Mouse (Mus musculus) embryonic facial prominence, embryonic 11.5 days (tissue): Measurements from ENCODE around the gene Irx4. TPM values are rescaled to one million over a fixed set of nuclear protein-coding genes. Genes with fewer than 3 reads are reported as not detected.

ENCODE experiments used
- ATAC-seq: fragments of 200-750 bp; cut with Nextera tagmentation; replicated peaks from 2 replicates; pipeline ENCODE4 v1.8.0; 2017; ENCODE audit warnings: low read depth; ENCODE audit not compliant: insufficient number of reproducible peaks, low FRiP score, low TSS enrichment
- DNase-seq: peaks from one replicate; pipeline ENCODE4 v3.0.0-alpha.2; 2015; ENCODE audit warnings: low spot score
- H3K27ac ChIP-seq: fragments of 300-500 bp; sonication (generic); replicated peaks from 2 replicates; pipeline ENCODE4 v1.5.1; 2014; ENCODE audit warnings: mild to moderate bottlenecking, low read depth, low read length, control low read depth
- H3K27me3 ChIP-seq: fragments of 300-500 bp; sonication (generic); 2 replicates; pipeline ENCODE4 v1.6.1; 2014; ENCODE audit warnings: mild to moderate bottlenecking, low read length, moderate library complexity, mixed read lengths; ENCODE audit not compliant: control insufficient read depth, insufficient read depth
- H3K36me3 ChIP-seq: fragments of 300-500 bp; sonication (generic); replicated peaks from 2 replicates; pipeline ENCODE4 v1.6.1; 2014; ENCODE audit warnings: low read depth, mild to moderate bottlenecking, low read length, moderate library complexity, mixed read lengths; ENCODE audit not compliant: control insufficient read depth, insufficient read depth
- H3K4me1 ChIP-seq: fragments of 300-500 bp; sonication (generic); 2 replicates; pipeline ENCODE4 v1.6.1; 2014; ENCODE audit warnings: low read length, mixed read lengths; ENCODE audit not compliant: control insufficient read depth, insufficient read depth
- H3K4me2 ChIP-seq: fragments of 300-500 bp; sonication (generic); 2 replicates; pipeline ENCODE4 v1.6.1; 2014; ENCODE audit warnings: low read depth, mild to moderate bottlenecking, control low read depth, low read length, moderate library complexity
- H3K4me3 ChIP-seq: fragments of 300-500 bp; sonication (generic); 2 replicates; pipeline ENCODE4 v1.5.1; 2014; ENCODE audit warnings: low read depth, low read length, control low read depth
- H3K9ac ChIP-seq: fragments of 300-500 bp; sonication (generic); replicated peaks from 2 replicates; pipeline ENCODE4 v1.6.1; 2014; ENCODE audit warnings: mild to moderate bottlenecking, control low read depth, low read length
- H3K9me3 ChIP-seq: fragments of 300-500 bp; sonication (generic); replicated peaks from 2 replicates; pipeline ENCODE4 v1.6.1; 2016; ENCODE audit warnings: mild to moderate bottlenecking, low read length, inconsistent platforms, mixed read lengths; ENCODE audit not compliant: control insufficient read depth
- WGBS: fragments of 180-500 bp; shearing (Covaris S2); extraction: QIAGEN DNeasy Blood & Tissue Kit; methylation state at CpG from one replicate; pipeline ENCODE4 v1.1.7; 2014; 5-methylcytosine and 5-hydroxymethylcytosine counted together
- polyA plus RNA-seq: library from polyadenylated mRNA; unstranded; fragments of >200 nt; fragmentation: Nextera tagmentation; extraction: Ambion mirVana; gene quantifications from 2 replicates; pipeline ENCODE4 v1.2.1, GENCODE M21; 2014

Gene Irx4
- polyA plus RNA-seq, 1 experiment from 2014 or later = 2.8 TPM

- Histone ChIP-seq H3K27ac (no peak overlapping the region), H3K4me3 (no peak overlapping the region), H3K4me2 (no peak overlapping the region), H3K36me3 (no peaks in the 10 kb centered on the region), H3K4me1 (peaks cover 10% of the 10 kb centered on the region; the same call in 1 of the 2 replicates), H3K9ac (no peak overlapping the region), H3K27me3 (peaks cover 93% of the 10 kb centered on the region), H3K9me3 (no peaks in the 10 kb centered on the region)
- 14% methylated on average over 8 of the region's 8 CpGs for WGBS
- no peak for DNase-seq
- no peak for ATAC-seq
Measured at GRCm38 (mm10) chr13:73264831-73265230, 4.6 kb downstream of the Irx4 start.

DNA sequence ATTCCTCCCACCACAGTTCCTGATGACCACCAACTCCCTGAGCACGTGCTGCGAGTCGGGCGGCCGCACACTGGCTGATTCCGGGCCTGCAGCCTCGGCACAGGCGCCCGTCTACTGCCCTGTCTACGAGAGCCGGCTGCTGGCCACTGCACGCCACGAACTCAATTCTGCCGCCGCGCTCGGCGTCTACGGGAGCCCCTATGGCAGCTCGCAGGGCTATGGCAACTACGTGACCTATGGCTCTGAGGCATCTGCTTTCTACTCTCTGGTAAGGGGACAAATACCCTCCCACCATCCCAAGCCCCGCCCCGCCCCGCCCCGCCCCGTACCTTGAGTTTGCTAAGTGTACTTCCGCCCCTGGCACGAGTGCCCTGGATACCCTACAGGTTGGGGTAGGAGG is 5.2 kb downstream of the Irx4 start:
- peak overlapping the region; percentile 13; the same call in 1 of the 2 replicates for H3K4me3 ChIP-seq
- H3K4me1 ChIP-seq = peaks cover 10% of the 10 kb centered on the region; the same call in 1 of the 2 replicates
- H3K4me2 ChIP-seq = peak overlapping the region; percentile 29; the same call in 1 of the 2 replicates
- ATAC-seq = peak; percentile 32; the same call in 1 of the 2 replicates
- H3K36me3 ChIP-seq = no peaks in the 10 kb centered on the region
- under 1% methylated on average over 28 of the region's 28 CpGs for WGBS
- no peak overlapping the region for H3K9ac ChIP-seq
- DNase-seq = peak; percentile 52
- H3K9me3 ChIP-seq = no peaks in the 10 kb centered on the region
- H3K27me3 ChIP-seq = peaks cover 93% of the 10 kb centered on the region
- H3K27ac ChIP-seq = no peak overlapping the region

GRCm38 (mm10) chr13:73267551-73267950 is 7.3 kb downstream of the Irx4 start:
- DNase-seq = no peak

DNA sequence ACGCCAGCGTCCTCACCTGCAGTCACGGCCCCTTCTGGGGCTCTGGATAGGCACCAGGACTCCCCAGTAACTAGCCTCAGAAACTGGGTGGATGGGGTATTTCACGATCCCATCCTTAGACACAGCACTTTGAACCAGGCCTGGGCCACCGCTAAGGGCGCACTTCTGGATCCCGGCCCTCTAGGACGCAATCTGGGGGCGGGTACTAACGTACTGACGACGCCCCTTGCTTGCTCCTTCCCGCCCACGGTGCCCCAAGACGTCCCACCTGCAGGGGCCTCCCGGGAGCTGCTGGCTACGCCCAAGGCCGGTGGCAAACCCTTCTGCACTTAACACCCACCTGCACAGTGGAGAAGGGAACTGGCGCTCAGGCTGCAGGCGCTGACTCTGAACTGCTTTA is 8.4 kb downstream of the Irx4 start:
- Histone ChIP-seq H3K4me1 (peaks cover 3% of the 10 kb centered on the region; the same call in 1 of the 2 replicates), H3K9ac (no peak overlapping the region), H3K27ac (no peak overlapping the region), H3K4me2 (no peak overlapping the region), H3K27me3 (peaks cover 93% of the 10 kb centered on the region), H3K9me3 (no peaks in the 10 kb centered on the region), H3K4me3 (no peak overlapping the region), H3K36me3 (no peaks in the 10 kb centered on the region)
- 2% methylated on average over 20 of the region's 20 CpGs for WGBS
- no peak for ATAC-seq
- DNase-seq = peak; percentile 60

More at GRCm38 (mm10) chr13:73267551-73267950, 7.3 kb downstream of the Irx4 start:
- Histone ChIP-seq H3K9me3 (no peaks in the 10 kb centered on the region), H3K36me3 (no peaks in the 10 kb centered on the region), H3K4me3 (no peak overlapping the region), H3K27me3 (peaks cover 88% of the 10 kb centered on the region), H3K4me2 (no peak overlapping the region), H3K9ac (no peak overlapping the region), H3K4me1 (peaks cover 10% of the 10 kb centered on the region; the same call in 1 of the 2 replicates), H3K27ac (no peak overlapping the region)
- ATAC-seq = no peak
- 10% methylated on average over 10 of the region's 10 CpGs for WGBS

- ATAC-seq (no peak), DNase-seq (no peak)
- no peak overlapping the region for H3K27ac ChIP-seq
- H3K4me1 ChIP-seq = no peaks in the 10 kb centered on the region; the same call in 1 of the 2 replicates
- no peak overlapping the region for H3K9ac ChIP-seq
- no peak overlapping the region for H3K4me2 ChIP-seq
- 13% methylated on average over 15 of the region's 15 CpGs for WGBS
- no peaks in the 10 kb centered on the region for H3K36me3 ChIP-seq
- H3K9me3 ChIP-seq = no peaks in the 10 kb centered on the region
- H3K4me3 ChIP-seq = no peak overlapping the region
- H3K27me3 ChIP-seq = peaks cover 92% of the 10 kb centered on the region
Measured at GRCm38 (mm10) chr13:73269251-73269650, 9.0 kb downstream of the Irx4 start.

GRCm38 (mm10) chr13:73269891-73270290 is 9.6 kb downstream of the Irx4 start:
- H3K4me1 ChIP-seq = no peaks in the 10 kb centered on the region; the same call in 1 of the 2 replicates
- no peak overlapping the region for H3K9ac ChIP-seq
- no peak overlapping the region for H3K27ac ChIP-seq
- no peaks in the 10 kb centered on the region for H3K36me3 ChIP-seq
- no peak overlapping the region for H3K4me3 ChIP-seq
- DNase-seq = no peak
- H3K27me3 ChIP-seq = peaks cover 87% of the 10 kb centered on the region
- no peaks in the 10 kb centered on the region for H3K9me3 ChIP-seq
- H3K4me2 ChIP-seq = no peak overlapping the region
- no peak for ATAC-seq
- WGBS = 18% methylated on average over 3 of the region's 3 CpGs

GRCm38 (mm10) chr13:73270451-73271081 is 10.3 kb downstream of the Irx4 start:
- no peak overlapping the region for H3K9ac ChIP-seq
- ATAC-seq (no peak), DNase-seq (no peak)
- H3K36me3 ChIP-seq = no peaks in the 10 kb centered on the region
- H3K9me3 ChIP-seq = no peaks in the 10 kb centered on the region
- peaks cover 80% of the 10 kb centered on the region for H3K27me3 ChIP-seq
- H3K4me2 ChIP-seq = no peak overlapping the region
- H3K4me1 ChIP-seq = no peaks in the 10 kb centered on the region; the same call in 1 of the 2 replicates
- 3% methylated on average over 22 of the region's 22 CpGs for WGBS
- H3K27ac ChIP-seq = no peak overlapping the region
- H3K4me3 ChIP-seq = no peak overlapping the region
